Mouse (Mus musculus) adrenal gland, postnatal 14 days (tissue): ENCODE results near the gene Pycard. TPM values are rescaled to one million over a fixed set of nuclear protein-coding genes. Genes with fewer than 3 reads are reported as not detected.
"Not testable (repeated sequence)": the region's sequence is repeated elsewhere in the genome, so short reads cannot be mapped to it uniquely, and the experiment has no call there.

Source experiments
- DNase-seq: peaks from one replicate; pipeline ENCODE4 v3.0.0; 2021; ENCODE audit warnings: mixed read lengths
- total RNA-seq: library from RNA; stranded (reverse); gene quantifications from 2 replicates; pipeline ENCODE4 v1.2.3, GENCODE M21; 2021

The Pycard gene
- total RNA-seq, 1 experiment from 2014 or later: 3.4 TPM

DNA sequence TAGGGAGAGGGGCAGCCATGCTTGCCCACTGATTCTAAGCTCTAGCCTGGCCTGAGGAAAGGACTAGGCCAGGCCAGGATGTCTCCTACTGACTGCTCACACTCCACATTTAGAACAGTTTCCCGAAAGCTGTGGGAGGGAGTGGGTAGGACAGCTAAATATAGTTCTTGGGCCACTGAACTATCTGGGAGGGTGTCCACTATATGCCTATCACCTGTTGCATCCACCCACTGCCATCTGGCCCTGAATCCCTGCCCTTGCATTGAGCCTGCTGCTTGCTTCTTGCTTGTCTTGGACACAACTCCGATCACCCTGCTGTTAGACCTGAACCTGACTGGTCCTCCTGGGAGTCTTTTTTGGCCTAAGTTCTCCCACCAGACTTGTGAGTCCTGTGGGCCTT is 10.0 kb upstream of the Pycard start, which contains the start of gene Trim72:
TSS of gene Trim72 (plus strand) at position 262 of the 400 bp plus-strand sequence.
- no peak for DNase-seq

DNA sequence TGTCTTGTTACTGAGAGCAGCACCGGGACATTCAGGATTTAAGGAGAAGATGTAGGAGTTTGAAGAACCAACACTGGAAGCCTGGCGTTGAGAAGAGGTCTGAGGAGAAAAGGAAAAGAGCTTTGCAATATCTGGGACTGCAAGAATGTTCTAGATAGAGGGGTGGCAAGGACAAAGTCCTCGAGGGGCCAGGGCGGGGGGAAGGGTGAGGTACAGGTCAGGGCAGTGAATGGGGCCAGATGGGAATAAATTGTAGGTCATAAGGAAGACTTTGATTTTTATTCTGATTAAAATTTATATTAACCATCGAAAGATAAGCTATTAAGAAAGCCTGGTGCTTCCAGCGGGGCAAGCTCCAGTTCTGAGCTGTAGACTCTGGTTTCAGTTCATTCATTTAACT is 9.4 kb upstream of the Pycard start:
- DNase-seq: no peak

DNA sequence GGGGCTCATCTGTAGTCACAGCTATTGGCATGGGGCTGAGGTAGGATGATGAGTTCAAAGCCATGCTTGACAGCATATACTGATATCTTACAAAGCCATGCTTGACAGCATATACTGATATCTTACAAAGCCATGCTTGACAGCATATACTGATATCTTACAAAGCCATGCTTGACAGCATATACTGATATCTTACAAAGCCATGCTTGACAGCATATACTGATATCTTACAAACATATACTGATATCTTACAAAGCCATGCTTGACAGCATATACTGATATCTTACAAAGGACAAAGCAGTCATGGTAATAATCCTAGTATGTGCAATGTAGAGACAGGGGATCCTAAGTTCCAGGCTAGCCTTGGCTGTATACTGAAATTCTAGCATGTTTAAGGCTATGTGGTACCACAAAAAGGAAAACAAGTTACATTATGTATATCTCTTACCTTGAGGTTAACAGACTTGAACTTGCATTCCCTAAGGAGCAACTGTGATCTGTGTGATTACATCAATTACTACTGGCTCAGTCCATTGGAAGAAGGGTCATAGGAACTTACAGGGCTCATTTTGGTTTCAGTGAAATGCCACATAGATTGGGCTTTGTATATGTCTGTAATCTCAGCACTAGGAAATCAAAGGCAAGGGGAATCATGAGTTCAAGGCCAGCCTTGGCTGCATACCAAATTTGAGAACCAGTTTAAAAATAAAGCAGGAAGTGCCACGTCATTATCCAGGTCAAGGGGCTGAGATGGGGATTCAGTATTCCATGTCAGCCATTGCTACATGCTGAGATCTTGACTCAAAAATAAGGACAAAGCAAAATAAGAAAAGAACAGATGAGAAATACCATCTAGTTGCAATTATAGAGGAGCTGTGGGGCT is 6.6 kb upstream of the Pycard start:
- peak; percentile 62 for DNase-seq

- DNase-seq: no peak
Measured at GRCm38 (mm10) chr7:127999436-127999835, 5.8 kb upstream of the Pycard start.

GRCm38 (mm10) chr7:127992488-127993340 is 953 bp downstream of the Pycard start:
- DNase-seq: no peak

DNA sequence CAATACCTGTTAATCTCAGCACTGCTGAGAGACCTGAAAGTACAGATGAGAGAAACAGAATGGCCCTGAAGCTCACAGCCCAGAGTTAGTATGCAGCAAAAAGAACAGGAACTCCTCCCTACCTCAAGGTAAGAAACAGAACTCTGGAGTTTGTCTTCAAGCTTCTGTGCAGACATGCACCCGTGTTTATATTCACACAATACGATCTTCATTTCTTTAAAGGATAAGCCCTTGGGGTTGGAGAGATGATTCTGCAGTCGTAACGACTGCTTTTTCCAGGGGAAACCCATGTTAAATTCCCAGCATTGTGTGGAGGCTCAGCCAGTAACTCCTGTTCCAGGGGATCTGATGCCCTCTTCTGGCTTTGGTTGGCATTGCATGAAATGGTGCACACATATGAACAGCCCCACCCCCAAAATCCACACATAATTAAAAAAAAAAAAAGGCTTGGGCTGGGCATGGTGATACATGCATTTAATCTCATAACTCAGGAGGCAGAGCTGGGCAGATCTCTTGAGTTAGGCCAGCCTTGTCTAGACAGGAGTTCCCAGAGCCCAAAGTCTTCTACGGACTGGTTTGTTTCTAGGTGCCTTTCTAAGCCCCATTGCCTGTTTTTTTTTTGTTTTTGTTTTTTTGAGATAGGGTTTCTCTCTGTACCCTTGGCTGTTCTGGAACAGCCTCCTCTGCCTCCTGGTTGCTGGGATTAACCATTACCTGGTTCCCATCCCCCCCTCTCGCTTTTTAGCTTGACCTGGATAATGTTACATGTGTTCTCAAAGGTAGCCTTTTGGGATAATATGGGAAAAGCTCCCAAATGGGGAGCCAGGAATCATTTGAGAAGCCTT is 1.8 kb downstream of the Pycard start:
- peak; percentile 83 for DNase-seq

- no peak for DNase-seq
Measured at GRCm38 (mm10) chr7:127988904-127989303, 4.8 kb downstream of the Pycard start.

DNA sequence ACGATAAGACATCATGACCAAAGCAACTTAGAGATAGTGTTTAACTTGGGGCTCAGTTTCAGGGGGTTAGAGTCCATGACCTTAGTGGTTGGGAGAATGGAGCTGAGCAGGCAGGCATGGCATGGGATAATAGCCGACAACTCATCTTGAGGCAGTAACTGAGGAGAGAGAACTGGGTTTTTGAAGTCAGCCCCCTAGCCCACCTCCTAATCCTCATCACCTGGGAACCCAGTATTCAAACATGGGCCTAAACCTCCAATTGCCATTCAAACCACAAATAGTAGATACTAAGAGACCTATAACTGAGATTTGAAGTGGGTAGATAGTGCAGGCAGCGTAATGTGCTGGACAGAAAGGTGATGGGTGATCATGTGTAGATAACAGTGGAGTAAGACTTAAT is 13.1 kb downstream of the Pycard start:
- no peak for DNase-seq

- DNase-seq: no peak
Measured at GRCm38 (mm10) chr7:127978856-127979255, 14.8 kb downstream of the Pycard start.

- DNase-seq: peak; percentile 44
Measured at GRCm38 (mm10) chr7:127974413-127974930, 19.2 kb downstream of the Pycard start.

GRCm38 (mm10) chr7:127967922-127968828 is 25.5 kb downstream of the Pycard start:
- DNase-seq: peak; percentile 90

DNA sequence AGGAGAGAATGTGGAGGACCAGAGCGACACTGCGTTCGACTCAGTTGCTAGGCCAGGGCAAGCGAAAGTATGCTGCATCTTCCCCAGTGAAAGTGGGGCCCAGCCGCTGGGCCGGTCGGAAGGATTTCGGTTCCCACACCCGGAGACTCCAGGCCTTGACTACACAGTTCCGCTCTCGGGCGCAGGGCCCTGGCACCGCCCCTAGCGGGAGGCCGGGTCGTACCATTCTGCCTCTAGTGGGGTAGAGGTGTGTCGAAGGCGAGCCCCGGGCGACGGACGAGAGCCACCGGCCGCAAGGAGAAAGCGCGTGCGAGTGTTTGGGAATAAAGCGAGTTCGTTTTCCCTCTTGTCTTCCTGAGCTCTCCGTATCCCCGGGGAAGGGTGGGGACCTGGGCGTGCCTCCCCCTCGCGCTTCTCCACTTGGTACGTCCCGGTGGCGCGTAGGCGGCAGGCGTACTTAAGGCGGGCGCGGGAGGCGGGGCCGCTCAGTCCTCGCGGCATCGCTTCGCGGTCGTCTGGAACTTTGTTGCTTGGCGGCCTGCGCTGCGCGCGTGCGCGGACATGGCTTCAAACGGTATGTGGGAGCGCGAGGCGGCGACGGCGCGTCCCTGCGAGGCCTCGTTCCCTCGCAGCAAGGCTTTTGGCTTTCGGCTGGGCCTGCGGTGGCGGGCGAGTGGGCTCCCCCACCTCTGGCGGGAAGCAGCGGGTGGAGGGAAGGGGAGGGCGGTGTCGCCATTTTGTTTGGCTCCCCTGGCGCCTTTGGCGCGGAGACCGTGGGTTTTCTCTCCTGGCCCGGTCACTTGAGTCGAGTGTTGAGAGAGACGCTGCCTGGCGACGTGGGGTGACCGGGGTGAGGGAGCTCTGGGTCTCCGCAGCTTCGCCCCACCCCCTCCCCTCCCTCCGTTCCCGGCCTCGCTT is 26.4 kb downstream of the Pycard start, which contains the start of gene Fus:
TSS of gene Fus (plus strand) at position 454 of the 918 bp plus-strand sequence.
- peak; percentile 98 for DNase-seq

DNA sequence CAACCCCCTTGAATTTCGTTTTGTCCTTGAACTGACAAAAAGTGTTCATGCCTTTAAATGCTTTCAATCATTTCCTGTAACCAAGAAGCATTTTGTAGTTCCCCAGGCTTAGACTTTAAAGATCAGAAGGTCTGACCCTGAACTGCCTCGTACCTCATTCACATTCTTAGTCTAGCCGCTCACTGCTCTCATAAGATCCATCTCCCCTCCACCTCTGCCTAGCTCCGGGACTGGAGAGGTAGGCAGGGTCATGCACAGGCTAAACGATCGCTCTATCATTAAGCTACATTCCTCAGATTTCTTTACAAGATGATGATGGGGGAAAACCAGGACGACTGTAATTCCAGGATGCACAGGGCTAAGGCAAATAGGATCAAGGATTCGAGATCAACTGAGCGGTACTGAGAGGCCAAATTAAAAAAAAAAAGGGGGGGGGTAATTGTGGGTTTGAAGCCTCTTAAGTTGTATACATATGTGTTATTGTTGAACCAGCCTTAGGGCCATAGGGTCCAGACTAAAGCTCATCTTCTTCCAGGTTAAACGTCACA is 27.2 kb downstream of the Pycard start:
- DNase-seq: peak; percentile 35

- DNase-seq: no peak
Measured at GRCm38 (mm10) chr7:127959364-127959763, 34.3 kb downstream of the Pycard start.

DNA sequence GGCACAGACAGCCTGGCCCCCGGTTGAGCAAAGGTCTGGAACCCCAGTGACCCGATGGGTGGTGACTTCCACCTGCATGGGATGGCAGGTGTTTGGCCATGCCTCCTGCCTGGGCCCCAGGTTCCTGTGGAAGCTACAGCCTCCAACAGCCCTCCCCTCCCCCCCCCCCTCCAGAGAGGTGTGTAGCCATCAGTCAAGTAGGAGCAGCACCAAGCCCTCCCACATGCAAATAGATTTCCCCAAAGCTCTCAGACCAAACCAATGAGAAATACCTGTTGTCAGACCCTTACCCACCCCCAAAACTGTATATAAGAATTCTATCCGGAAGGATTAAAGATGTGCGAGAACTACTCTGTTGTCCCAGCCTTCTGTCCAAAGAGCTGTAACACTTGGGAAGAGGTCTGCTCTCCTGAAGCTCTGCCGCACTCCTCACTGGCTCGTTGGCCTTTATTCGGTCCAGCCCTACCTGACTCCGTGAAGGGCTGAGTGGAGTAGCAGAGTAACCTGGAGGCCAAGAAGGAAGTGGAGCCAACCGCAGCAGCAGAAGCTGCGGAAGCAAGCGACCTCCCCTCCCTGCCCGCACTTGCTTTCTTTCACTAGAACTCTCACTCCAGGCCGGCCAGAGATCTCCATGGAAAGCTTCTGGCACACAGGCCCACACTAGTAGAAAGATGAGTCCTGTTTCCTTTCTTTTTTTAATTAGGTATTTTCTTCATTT is 40.6 kb downstream of the Pycard start:
- DNase-seq: no peak

- no peak for DNase-seq
Measured at GRCm38 (mm10) chr7:127946470-127947023, 47.1 kb downstream of the Pycard start, which contains the start of gene Prss36. Gene Prss36, minus strand, starts transcription at chr7:127946725.

DNA sequence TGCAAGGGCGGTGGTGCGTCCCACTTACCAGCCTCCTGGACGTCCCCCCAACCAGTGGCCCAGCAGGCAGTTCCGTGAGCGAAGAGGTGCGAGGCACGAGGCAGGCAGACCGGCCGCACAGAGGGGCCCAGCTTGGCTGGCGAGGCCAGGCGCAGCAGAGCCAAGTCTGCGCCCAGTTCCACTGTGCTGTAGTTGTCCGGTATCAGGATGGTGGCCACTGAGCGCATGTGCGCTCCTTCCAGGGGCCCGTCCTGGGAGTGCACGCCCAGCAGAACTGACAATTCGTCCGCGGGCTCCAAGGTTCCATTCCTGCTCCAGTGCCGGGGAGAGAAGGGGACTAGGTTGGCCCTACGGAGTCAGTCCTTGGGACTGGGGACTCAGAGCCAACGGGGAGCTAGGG is 49.1 kb downstream of the Pycard start:
- peak; percentile 63 for DNase-seq

- not testable (repeated sequence) for DNase-seq
Measured at GRCm38 (mm10) chr7:127942097-127942496, 51.6 kb downstream of the Pycard start.
